Mouse (Mus musculus) thymus, postnatal 0 days (tissue): ENCODE measurements at regions not wholly inside any gene's neighbourhood (a gene's known extent, or its start where the extent isn't known, plus 50 kb on each side); places are given as distances from the start of the nearest gene placed in this dataset.
A peak's percentile ranks its signal among the peaks of the same experiment; 100 is the strongest.
"Not testable (repeated sequence)": the region's sequence is repeated elsewhere in the genome, so short reads cannot be mapped to it uniquely, and the experiment has no call there.

ENCODE experiments used
- DNase-seq: peaks from one replicate; pipeline ENCODE4 v3.0.0-alpha.2; 2015; ENCODE audit warnings: low spot score

DNA sequence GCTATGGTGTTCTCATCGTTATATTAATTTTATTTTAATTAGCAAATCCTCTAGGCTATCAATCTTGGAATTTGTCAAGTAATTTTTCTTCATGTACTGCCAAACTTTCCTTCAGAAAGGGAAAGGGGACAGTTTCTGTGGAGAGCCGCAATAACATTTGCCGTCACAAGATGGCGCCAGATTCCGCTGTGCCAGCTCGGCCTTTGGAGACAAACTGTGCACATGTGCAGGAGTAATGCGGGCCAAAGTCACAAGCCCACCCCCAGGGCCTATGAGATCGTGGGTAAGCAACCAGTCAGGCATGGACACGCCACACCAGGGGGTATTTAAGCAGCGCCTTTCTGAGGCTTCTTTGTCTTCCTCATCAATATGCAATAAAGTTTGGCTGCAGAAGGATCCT is 1132.8 kb upstream of the Tacstd2 start:
- DNase-seq = peak; percentile 21

DNA sequence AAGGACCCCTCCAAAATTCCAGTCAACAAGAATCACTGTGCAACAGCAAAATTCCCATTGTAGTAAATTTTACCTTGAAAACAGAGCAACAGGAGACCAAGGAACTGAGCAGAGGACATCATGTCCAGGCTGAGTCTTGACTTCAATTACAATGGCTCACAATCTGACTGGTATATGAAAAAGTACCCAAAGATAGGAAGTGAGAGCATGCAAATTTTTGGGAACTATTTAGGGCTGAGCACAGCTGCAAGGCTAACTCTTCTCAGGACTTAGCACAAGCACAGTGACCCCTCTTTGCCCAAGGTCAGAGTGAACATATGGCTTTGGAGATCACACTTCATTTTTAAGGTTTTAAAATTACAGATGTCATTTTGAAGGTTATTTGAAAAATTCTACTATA is 1096.7 kb upstream of the Tacstd2 start:
- DNase-seq = not testable (repeated sequence)

DNA sequence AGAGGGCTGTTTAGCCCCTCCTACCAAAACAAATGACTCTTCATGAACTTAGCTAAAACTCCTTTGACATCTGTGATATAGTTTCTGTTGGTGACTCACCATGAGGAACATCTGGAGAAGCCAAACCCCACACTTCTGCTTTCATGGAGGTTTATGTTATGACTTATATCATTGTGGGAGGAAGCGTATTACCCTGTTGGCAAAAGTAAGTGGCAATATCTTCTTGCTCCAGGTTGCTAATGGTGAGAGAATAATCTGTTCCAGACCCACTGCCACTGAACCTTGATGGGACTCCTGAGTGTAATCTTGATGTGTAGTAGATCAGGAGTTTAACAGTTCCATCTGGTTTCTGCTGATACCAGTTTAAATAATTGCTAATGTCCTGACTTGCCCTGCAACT is 1096.2 kb upstream of the Tacstd2 start:
- DNase-seq = no peak

DNA sequence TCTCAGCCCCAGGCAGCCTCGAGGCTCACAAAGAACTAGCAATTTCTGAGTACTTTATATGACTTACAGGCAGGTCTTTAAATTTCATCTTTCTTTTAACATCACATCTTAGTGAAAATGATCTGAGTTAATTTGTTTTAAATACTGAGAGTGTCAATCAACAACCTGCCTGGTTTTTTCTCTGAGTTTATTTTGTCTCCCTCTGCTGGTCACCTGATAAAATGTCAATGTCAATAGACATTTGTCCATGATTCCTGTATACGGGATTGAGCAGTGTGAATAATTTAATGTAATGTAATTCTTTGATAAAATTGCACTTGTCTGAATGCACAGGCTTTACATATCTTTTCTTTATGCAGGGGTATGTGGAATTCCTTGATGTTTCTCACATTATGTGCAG is 1070.4 kb upstream of the Tacstd2 start:
- no peak for DNase-seq
